Mouse (Mus musculus): ENCODE data around the gene Pced1b.

DNA sequence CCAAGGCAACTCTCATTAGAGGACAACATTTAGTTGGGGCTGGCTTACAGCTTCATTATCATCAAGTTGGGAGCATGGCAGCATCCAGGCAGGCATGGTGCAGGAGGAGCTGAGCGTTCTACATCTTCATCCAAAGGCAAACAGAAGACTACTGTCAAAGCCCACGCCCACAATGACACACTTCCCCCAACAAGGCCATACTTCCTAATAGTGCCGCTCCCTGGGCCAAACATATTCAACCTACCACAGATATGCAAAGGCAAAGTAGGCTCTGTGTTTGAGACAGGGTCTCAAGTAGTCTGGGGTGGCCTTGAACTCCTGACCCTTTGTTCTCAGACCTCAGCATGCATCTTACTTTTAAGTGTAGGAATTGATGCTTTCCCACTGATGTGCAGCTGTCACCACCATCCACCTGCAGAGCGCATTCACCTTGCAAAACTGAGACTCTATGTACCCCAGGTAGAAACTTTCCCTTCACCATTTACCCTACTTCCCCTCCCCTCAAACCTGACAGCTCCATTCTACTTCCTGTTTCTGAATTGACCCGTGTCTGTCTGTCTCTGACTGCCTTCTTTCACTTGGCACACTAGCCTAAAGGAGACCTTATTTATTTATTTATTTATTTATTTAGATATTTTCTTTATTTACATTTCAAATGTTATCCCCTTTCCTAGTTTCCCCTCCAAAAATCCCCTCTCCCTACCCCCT lies 40.7 kb downstream of the Pced1b start:
- no peak for TF ChIP-seq GATA1 (IDR thresholded peaks at IDR 0.05; ENCODE audit: borderline replicate concordance, low read length)
- TF ChIP-seq FLI1 (IDR thresholded peaks at IDR 0.05; ENCODE audit: low read length): no peak

All from megakaryocyte, embryonic 14.5 days (primary cell).